Mouse (Mus musculus) heart, adult 11 months (tissue): ENCODE results near the gene Ddt.
A peak's percentile ranks its signal among the peaks of the same experiment; 100 is the strongest.
"Not testable (repeated sequence)": the region's sequence is repeated elsewhere in the genome, so short reads cannot be mapped to it uniquely, and the experiment has no call there.

Experiments used
- DNase-seq: peaks from one replicate; pipeline ENCODE4 v3.0.0; 2022

Ddt gene

GRCm38 (mm10) chr10:75767756-75768155, 5.5 kb downstream of the Ddt start:
- not testable (repeated sequence) for DNase-seq

DNA sequence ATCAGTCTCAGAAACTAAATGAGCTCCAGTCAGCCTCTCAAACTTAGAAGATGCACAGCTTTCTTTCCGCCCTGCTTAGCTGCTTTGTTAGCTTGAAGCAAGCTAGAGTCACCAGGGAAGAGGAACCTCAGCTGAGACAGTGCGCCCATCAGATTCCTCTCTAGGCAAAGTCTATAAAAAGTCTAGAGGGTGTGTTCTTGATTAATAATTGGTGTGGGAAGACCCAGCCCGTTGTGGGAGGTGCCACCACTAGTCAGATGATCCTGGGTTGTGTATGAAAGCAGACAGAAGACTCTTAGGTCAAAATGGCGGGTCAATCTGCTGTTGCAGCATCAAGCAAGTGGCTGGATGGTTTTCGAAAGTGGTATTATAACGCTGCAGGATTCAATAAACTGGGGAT, 6.4 kb downstream of the Ddt start:
- peak; percentile 81 for DNase-seq

- DNase-seq: peak; percentile 94
Observed at GRCm38 (mm10) chr10:75764519-75765473, 8.4 kb downstream of the Ddt start.

- peak; percentile 100 for DNase-seq
Observed at GRCm38 (mm10) chr10:75763682-75764518, 9.3 kb downstream of the Ddt start, which contains the start of gene Cabin1. Gene Cabin1, minus strand, starts transcription at chr10:75764341.

DNA sequence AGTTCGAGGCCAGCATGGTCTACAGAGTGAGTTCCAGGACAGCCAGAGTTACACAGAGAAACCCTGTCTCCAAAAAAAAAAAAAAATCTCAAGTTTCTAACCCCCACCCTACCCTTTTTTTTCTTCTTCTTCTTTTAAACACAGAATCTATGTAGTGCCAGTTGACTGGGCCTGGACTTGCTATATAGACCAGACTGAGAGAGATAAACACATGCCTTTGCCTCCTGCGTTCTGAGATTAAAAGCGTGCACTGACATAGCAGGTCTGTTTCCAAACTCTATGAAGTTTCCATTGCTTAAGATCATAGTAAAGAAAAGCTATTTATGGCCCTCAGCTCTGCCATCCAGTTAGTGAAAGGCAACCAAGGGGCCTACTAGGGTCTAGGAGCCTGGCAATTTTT, 10.8 kb downstream of the Ddt start:
- DNase-seq: no peak

- no peak for DNase-seq
Observed at GRCm38 (mm10) chr10:75760311-75760710, 12.9 kb downstream of the Ddt start.

DNA sequence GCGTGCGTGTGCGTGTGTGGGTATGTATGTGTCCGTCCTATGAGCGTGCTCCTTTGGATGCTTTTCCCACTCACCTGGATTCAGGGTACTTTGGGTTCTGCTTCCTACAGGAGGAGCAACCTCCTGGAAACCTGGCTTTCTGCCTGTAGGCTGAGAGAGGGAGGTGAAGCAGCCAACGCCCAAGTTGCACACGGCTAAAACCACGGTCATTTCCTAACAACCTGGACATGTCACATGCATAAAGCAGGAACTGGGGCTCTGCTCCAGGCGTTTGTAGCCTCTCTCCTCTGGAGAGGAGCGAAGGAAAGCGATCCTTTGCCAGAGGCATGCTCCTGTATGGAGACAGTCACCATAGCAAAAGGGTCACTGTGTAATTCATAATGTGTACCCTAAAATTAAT, 16.5 kb downstream of the Ddt start:
- no peak for DNase-seq

DNA sequence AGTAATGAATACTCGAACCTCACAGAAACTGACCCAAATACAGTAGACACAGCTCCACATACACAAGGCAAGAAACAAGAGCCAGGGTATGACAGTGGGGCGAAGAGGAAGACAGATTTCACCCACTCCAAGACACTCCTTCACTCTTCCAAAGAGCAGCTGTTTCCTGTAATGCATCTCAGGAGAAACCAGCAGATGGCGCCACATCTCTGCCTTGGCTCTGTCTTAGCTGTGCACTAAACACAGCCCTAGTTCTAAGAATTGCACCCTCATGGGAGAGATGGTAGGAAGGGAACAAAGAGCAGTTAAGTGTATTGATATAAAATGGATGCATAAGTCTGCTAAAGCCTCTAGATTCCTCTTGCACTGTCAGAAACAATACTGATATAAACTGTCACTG, 29.2 kb downstream of the Ddt start:
- peak; percentile 94 for DNase-seq

GRCm38 (mm10) chr10:75743369-75743768, 29.8 kb downstream of the Ddt start:
- no peak for DNase-seq

DNA sequence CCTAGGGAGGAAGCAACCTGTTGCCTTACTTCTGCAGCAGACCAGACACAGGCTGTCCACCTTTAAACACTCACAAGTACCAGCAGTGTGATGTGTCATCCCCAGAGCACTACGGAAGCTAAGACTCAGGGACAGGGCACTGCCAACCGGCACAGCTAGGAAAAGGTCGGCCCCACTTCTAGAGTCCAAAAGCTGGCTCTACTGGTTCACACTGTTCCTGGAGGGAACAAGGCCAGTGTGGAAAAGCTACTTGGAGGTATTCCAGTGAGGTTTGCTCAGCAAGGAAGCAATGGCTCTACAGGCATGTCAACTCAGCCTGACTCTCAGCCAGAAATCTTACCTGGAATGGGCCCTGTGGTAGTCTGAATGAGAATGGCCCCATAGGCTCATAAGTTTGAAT, 32.3 kb downstream of the Ddt start:
- no peak for DNase-seq

DNA sequence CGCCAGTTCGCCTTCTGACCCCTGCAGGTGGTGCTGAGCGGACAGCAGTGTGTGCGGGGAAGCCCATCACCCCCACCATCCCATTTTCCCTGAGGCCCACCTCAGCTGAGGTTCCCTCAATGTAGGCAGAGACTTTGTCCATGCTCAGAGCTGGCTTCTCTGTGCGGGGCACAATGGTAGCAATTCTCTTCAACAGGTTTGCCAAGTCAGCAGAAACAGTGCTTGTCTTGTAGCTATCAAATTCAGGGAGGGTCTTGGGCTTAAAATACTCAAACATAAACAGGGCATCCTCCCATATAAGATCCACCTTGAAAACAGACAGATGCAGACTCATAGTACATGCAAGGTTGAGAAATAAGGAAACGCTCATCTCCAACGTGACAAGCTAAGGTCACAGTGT, 47.8 kb downstream of the Ddt start:
- no peak for DNase-seq
